10 mouse cellular contexts compared by ENCODE assay signal in the genomic region with DNA sequence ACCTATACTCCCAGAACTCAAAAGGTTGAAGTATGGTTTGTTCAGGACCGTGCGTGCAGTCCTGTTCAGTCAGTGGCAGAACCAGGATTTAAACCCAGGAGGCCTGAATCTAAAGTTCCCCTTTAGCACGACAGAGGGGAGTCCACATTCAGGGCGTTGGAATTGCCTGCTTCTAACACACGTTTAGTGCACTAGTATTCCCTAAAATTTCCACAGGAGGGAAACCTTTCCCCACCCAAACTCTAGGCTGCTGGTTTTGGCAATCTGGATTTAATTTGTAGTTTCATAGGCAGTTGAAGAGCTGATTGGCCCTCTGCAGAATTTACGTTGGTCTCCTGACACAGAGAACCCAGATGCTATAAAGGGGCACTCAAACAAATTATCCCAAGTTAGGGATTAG. TPM values are rescaled to one million over a fixed set of nuclear protein-coding genes. Genes with fewer than 3 reads are reported as not detected.
A peak's percentile ranks its signal among the peaks of the same experiment; 100 is the strongest.
DNase-seq lines count a peak whose midpoint lies in the region; ATAC-seq and TF ChIP-seq lines count a peak whose summit lies in the region.
"Had no signal": no experiment of that assay in that cellular context is flagged by ENCODE, and none has a peak within 500 bp of the region (broad histone marks: within the 10 kb centered on the region; RNA-seq: fewer than 3 reads in every experiment).

No protein-coding gene starts in this region.

- H3K4me3 ChIP-seq in forebrain, postnatal 0 days (ENCODE audit: low read depth, low read length): no peak overlapping the region
- no peak overlapping the region for H3K4me3 ChIP-seq in forebrain, embryonic 11.5 days (ENCODE audit: low read depth, low read length)
- H3K4me3 ChIP-seq: hindbrain, embryonic 15.5 days had no signal

- no peak overlapping the region for H3K27ac ChIP-seq in forebrain, postnatal 0 days (ENCODE audit: low read depth, low read length)
- H3K27ac ChIP-seq in forebrain, embryonic 11.5 days (ENCODE audit: low read depth, low read length): no peak overlapping the region
- H3K27ac ChIP-seq: hindbrain, embryonic 15.5 days had no signal

- H3K4me1 ChIP-seq in forebrain, postnatal 0 days (ENCODE audit: insufficient read depth): no peaks in the 10 kb centered on the region
- H3K4me1 ChIP-seq in forebrain, embryonic 11.5 days (replicated peaks; ENCODE audit: control insufficient read depth, insufficient read depth, low read length): no peaks in the 10 kb centered on the region

- TF ChIP-seq CTCF in forebrain, postnatal 0 days (IDR thresholded peaks at IDR 0.05; ENCODE audit: low read depth): peak; percentile 74

- H3K9ac ChIP-seq in forebrain, postnatal 0 days: no peak overlapping the region
- no peak overlapping the region for H3K9ac ChIP-seq in forebrain, embryonic 11.5 days (ENCODE audit: low read length)
- H3K9ac ChIP-seq: hindbrain, embryonic 15.5 days had no signal

- no peak overlapping the region for H3K4me2 ChIP-seq in forebrain, postnatal 0 days (ENCODE audit: low read depth)
- no peak overlapping the region for H3K4me2 ChIP-seq in forebrain, embryonic 11.5 days (ENCODE audit: low read depth, low read length, severe bottlenecking)
- H3K4me2 ChIP-seq: hindbrain, embryonic 15.5 days had no signal

- peak; percentile 78 for DNase-seq in forebrain, postnatal 0 days
- DNase-seq in forebrain, embryonic 11.5 days (ENCODE audit: low spot score): no peak
- DNase-seq in left cerebral cortex, postnatal 25 days (ENCODE audit: low spot score in 2 of 2): peak; percentile 47 to 78
- no peak for DNase-seq in left cerebral cortex, adult 11 months (ENCODE audit: low spot score)
- peak; percentile 78 for DNase-seq in embryo, embryonic 11 days
- peak; percentile 51 for DNase-seq in lung, postnatal 10 days
- no peak for DNase-seq in testis, postnatal 14 days (ENCODE audit: low spot score)
- DNase-seq in gastrocnemius, postnatal 4 days (ENCODE audit: low spot score in 2 of 2): no peak
- DNase-seq: spleen, adult 18-20 months had no signal

- ATAC-seq in forebrain, postnatal 0 days: peak; percentile 65
- ATAC-seq in forebrain, embryonic 11.5 days (replicated peaks; ENCODE audit: low FRiP score): no peak

- no peaks in the 10 kb centered on the region for H3K36me3 ChIP-seq in forebrain, postnatal 0 days (ENCODE audit: insufficient read depth)
- no peaks in the 10 kb centered on the region for H3K36me3 ChIP-seq in forebrain, embryonic 11.5 days (ENCODE audit: control insufficient read depth, insufficient read depth, low read length)
- H3K36me3 ChIP-seq: hindbrain, embryonic 15.5 days had no signal

- 37% methylated on average over 6 of the region's 6 CpGs for whole genome bisulfite sequencing in forebrain, postnatal 0 days
- WGBS in forebrain, embryonic 11.5 days: 52% methylated on average over 6 of the region's 6 CpGs

- H3K9me3 ChIP-seq in forebrain, postnatal 0 days (ENCODE audit: low read length): no peaks in the 10 kb centered on the region
- H3K9me3 ChIP-seq in forebrain, embryonic 11.5 days (ENCODE audit: control insufficient read depth, low read length): no peaks in the 10 kb centered on the region
- H3K9me3 ChIP-seq: hindbrain, embryonic 15.5 days had no signal

- H3K27me3 ChIP-seq in forebrain, postnatal 0 days (ENCODE audit: insufficient read depth, low read length): no peaks in the 10 kb centered on the region
- H3K27me3 ChIP-seq in forebrain, embryonic 11.5 days (ENCODE audit: control insufficient read depth, insufficient read depth, low read length): no peaks in the 10 kb centered on the region
- H3K27me3 ChIP-seq: hindbrain, embryonic 15.5 days had no signal

- intact Hi-C loops in left cerebral cortex, postnatal 25 days (cut with DNase I): loop anchor here (2.0 kb wide), 1 partner anchor 52 kb away; a partner anchor contains a TSS

RNA-seq across cellular contexts. Expression of a gene that starts 5.1 kb away (rescaled TPM):
- total RNA-seq in forebrain, postnatal 0 days (2014; rRNA removed): 100 and 124 TPM in 2 replicates
- polyA plus RNA-seq in forebrain, postnatal 0 days (2015; fragmentation: Nextera tagmentation; extraction: Ambion mirVana): 88.8 and 100 TPM in 2 replicates
- 35.1 and 42.1 TPM in 2 replicates for polyA plus RNA-seq in forebrain, embryonic 11.5 days (2014; fragmentation: Nextera tagmentation; extraction: Ambion mirVana)
- total RNA-seq in left cerebral cortex, postnatal 25 days (2021): 100 to 1,000 TPM; 103 to 111 TPM
- total RNA-seq in gastrocnemius, postnatal 4 days (2021): 10 to 100 TPM; 36.3 to 39.2 TPM

RNA-seq across cellular contexts. Expression of a gene that starts 32.4 kb away (rescaled TPM):
- 451 and 455 TPM in 2 replicates for total RNA-seq in forebrain, postnatal 0 days (2014; rRNA removed)
- polyA plus RNA-seq in forebrain, postnatal 0 days (2015; fragmentation: Nextera tagmentation; extraction: Ambion mirVana): 329 and 350 TPM in 2 replicates
- polyA plus RNA-seq in forebrain, embryonic 11.5 days (2014; fragmentation: Nextera tagmentation; extraction: Ambion mirVana): 106 and 117 TPM in 2 replicates
- 100 to 1,000 TPM; 433 to 466 TPM for total RNA-seq in left cerebral cortex, postnatal 25 days (2021)
- 10 to 100 TPM; 15.0 to 16.6 TPM for total RNA-seq in gastrocnemius, postnatal 4 days (2021)

RNA-seq across cellular contexts. Expression of a gene that starts 50.9 kb away (rescaled TPM):
- not detected in 2 replicates for total RNA-seq in forebrain, postnatal 0 days (2014; rRNA removed)
- 0.17 and 0.21 TPM in 2 replicates for polyA plus RNA-seq in forebrain, postnatal 0 days (2015; fragmentation: Nextera tagmentation; extraction: Ambion mirVana)
- not detected in 2 replicates for polyA plus RNA-seq in forebrain, embryonic 11.5 days (2014; fragmentation: Nextera tagmentation; extraction: Ambion mirVana)
- total RNA-seq in left cerebral cortex, postnatal 25 days (2021): under 1 TPM; 0.39 to 0.55 TPM
- total RNA-seq in gastrocnemius, postnatal 4 days (2021): 1 to 10 TPM in 1 of 2 experiments, under 1 TPM in 1; 0.66 to 9.8 TPM

Comparison
In these comparisons a context has a peak if more than half of its experiments do, and no peak if none do; other contexts are left out.
1. DNase-seq: peak in forebrain, postnatal 0 days (single experiment), left cerebral cortex, postnatal 25 days (2 of 2), embryo, embryonic 11 days (single experiment) and lung, postnatal 10 days (single experiment); none in forebrain, embryonic 11.5 days (single experiment), left cerebral cortex, adult 11 months (single experiment), testis, postnatal 14 days (single experiment) and gastrocnemius, postnatal 4 days (0 of 2).
2. RNA of a gene that starts 32.4 kb away (total RNA-seq): 433 to 466 TPM in left cerebral cortex, postnatal 25 days and 451 to 455 TPM in forebrain, postnatal 0 days; 15.0 to 16.6 TPM in gastrocnemius, postnatal 4 days; every median in the first group is over 10 times any median in the second.